Mouse (Mus musculus) macrophage (primary cell): ENCODE measurements around the gene Cd9. TPM values are rescaled to one million over a fixed set of nuclear protein-coding genes. Genes with fewer than 3 reads are reported as not detected.
A peak's percentile ranks its signal among the peaks of the same experiment; 100 is the strongest.

Source experiments
- H3K27ac ChIP-seq: fragments of 350-480 bp; formaldehyde crosslinking; 2 replicates; pipeline ENCODE4 v1.9.0; 2021
- H3K36me3 ChIP-seq: fragments of 350-480 bp; formaldehyde crosslinking; 2 replicates; pipeline ENCODE4 v1.9.0; 2021; ENCODE audit errors: inconsistent target
- H3K4me3 ChIP-seq: fragments of 350-480 bp; formaldehyde crosslinking; 2 replicates; pipeline ENCODE4 v1.9.0; 2021; ENCODE audit errors: inconsistent target
- H3K79me2 ChIP-seq: fragments of 350-480 bp; formaldehyde crosslinking; 2 replicates; pipeline ENCODE4 v1.9.0; 2021; ENCODE audit errors: inconsistent target
- WGBS: methylation state at CpG from one replicate; pipeline ENCODE4 v1.1.7; 2026; ENCODE audit warnings: inconsistent platforms; ENCODE audit not compliant: missing documents; 5-methylcytosine and 5-hydroxymethylcytosine counted together
- polyA plus RNA-seq: library from polyadenylated mRNA; stranded (reverse); fragments of 250-400 nt; gene quantifications from 3 replicates; pipeline ENCODE4 v1.2.4, GENCODE M21; 2018; ENCODE audit warnings: inconsistent platforms
- total RNA-seq, 78 experiments: library from RNA; depleted of rRNA; stranded (reverse); fragments of 250-400 nt; gene quantifications; 1 replicate in 9 of 78; 2 replicates in 24 of 78; 3 replicates in 43 of 78; 4 replicates in 2 of 78; pipeline ENCODE4 v1.2.4; 2018; ENCODE audit warnings: inconsistent platforms in 56 of 78

Cd9 gene
- total RNA-seq (2018; cell fraction: chromatin; rRNA removed): 10 to 100 TPM in 13 of 26 experiments, 1 to 10 TPM in 12, under 1 TPM in 1; 0.96 to 52.6 (median 9.9) TPM
- 100 to 1,000 TPM in 13 of 26 experiments, 10 to 100 TPM in 13; 11.8 to 220 (median 99.5) TPM for total RNA-seq (2018; cell fraction: cytosol; rRNA removed)
- 100 to 1,000 TPM in 8 of 26 experiments, 10 to 100 TPM in 15, 1 to 10 TPM in 3; 8.1 to 185 (median 27.5) TPM for total RNA-seq (2018; cell fraction: nucleus; rRNA removed)
- polyA plus RNA-seq: 296 to 414 TPM (median 359 TPM) in 3 replicates

DNA sequence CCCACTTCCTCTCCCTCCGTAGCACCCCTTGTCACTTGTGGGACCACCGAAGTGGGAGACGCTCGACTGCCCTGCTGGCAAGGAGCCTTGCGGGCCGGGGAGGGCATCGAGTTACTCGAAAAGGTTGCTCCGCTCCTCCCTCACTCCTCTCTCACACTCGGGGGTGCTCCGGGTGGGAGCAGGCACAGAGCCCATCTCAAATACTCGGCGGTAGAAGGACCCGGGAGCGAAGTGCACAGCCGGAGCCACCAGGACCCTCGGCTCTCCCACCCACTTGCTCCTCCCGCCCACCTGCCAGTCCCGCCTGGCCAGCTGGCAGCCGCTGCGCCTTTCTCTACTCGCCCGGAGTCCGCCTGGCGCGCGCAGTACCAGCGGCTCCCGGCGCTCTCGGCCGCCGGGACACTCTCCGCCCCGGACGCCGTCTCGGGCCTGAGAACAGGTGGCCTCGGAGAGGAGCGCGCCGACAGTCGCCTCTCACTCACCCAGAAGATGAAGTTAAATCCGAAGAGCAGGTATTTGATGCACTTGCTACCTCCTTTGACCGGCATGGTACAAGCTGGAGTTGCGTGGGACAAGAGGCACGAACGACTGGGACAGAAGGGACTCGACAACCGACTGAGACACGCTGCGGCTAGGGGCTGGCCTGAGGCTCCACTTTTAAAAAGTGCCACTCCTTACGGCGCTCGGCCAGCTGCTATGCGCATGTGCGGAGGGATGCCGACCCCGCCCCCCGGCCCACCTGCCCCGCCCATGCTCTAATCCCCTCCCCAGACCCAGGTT lies at the start of gene Cd9:
Gene Cd9 (minus strand): TSS at position 700 of the 780 bp plus-strand sequence.
- H3K4me3 ChIP-seq: peak within 1 kb of the TSS; percentile 73
- H3K79me2 ChIP-seq: peaks cover 48% of the 10 kb centered on the region
- H3K36me3 ChIP-seq: no peaks in the 10 kb centered on the region
- peak within 1 kb of the TSS; percentile 51 for H3K27ac ChIP-seq
- 2% methylated on average over 61 of the region's 61 CpGs for WGBS

DNA sequence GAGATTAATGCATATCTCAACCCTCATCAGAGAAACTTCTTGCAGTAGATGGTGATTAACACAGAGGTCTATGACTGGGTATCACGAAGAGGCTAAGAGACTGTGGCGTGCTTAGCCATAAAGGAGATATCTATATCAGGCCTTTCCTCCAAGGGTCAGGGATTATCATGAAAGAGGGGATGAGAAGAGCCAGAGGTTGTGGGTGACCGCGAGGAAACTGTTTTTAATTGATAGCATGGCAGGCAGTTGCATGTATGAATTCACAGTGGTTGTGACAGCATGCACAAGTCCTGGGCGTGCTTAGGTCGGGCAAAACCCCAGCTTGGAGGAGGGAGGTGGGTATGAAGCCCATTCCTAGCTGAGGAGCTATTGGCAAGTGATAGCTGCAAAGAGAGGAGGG lies 46.7 kb upstream of the Cd9 start:
- WGBS: over 99% methylated on average over 6 of the region's 6 CpGs

DNA sequence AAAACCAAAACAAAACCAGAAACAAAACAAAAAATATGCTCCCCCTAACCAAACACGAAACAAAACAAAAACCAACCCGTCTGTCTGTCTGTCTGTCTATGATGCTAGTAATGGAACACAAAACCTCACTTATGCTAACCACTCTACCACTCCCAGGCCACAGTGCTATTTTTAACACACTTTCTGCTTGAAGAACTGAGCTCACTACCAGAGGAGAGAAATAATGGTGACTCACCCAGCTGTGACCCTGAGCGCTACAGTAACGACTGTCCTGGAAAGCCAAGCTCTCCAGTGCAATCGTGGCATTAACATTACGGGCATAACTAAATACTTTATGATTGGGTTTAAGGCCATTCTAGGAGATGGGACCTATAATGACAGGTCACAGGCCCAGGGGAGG lies 46.2 kb upstream of the Cd9 start:
- H3K79me2 ChIP-seq: peaks cover 18% of the 10 kb centered on the region
- no peak overlapping the region for H3K4me3 ChIP-seq
- peak overlapping the region; percentile 91 for H3K27ac ChIP-seq
- WGBS: 36% methylated on average over 6 of the region's 6 CpGs
- no peaks in the 10 kb centered on the region for H3K36me3 ChIP-seq

More for the DNA sequence above, 46.7 kb upstream of the Cd9 start:
- peak overlapping the region; percentile 91 for H3K27ac ChIP-seq
- H3K36me3 ChIP-seq: no peaks in the 10 kb centered on the region
- H3K79me2 ChIP-seq: peaks cover 13% of the 10 kb centered on the region
- H3K4me3 ChIP-seq: no peak overlapping the region

DNA sequence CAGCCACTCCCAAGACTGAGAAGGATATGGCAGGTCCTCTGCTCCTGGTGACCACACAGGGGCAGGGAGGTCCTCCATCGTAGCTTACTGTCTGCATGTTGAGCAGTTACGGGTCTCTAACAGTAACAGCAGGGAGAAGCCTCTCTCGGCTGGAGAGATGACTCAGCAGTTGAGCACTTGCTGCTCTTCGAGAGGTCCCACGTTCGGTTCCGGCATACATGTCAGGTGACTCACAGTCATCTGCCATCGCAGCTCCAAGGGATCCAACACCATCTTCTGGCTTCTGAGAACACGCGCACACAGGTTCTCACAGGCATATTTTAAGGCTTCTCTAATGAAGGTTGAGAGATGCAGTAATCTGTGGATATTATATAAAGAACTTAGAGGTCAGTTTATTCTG lies 45.6 kb upstream of the Cd9 start:
- no peak overlapping the region for H3K4me3 ChIP-seq
- peak overlapping the region; percentile 91 for H3K27ac ChIP-seq
- peaks cover 24% of the 10 kb centered on the region for H3K79me2 ChIP-seq
- 24% methylated on average over 10 of the region's 10 CpGs for WGBS
- H3K36me3 ChIP-seq: no peaks in the 10 kb centered on the region

DNA sequence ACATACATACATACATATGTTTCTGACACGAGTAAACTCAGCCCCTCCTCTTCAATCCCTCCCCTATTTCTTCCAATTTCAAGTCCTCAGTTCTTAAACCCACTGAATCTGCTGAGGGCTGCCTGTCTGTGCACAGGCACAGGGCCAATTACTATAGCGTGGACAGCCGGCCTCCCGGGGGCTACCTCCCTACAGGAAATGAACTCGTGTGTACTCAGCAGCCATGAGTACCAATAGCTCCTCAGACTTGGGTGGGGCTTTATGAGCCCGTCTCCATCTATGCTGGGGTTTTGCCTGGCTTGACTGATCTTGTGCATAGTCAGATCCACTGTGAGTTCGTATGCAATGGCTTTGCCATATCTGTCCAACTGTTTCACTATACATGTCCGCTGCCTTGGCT lies 44.8 kb upstream of the Cd9 start:
- Histone ChIP-seq H3K79me2 (peaks cover 32% of the 10 kb centered on the region), H3K36me3 (no peaks in the 10 kb centered on the region), H3K27ac (peak overlapping the region; percentile 91), H3K4me3 (no peak overlapping the region)
- 43% methylated on average over 8 of the region's 8 CpGs for WGBS

DNA sequence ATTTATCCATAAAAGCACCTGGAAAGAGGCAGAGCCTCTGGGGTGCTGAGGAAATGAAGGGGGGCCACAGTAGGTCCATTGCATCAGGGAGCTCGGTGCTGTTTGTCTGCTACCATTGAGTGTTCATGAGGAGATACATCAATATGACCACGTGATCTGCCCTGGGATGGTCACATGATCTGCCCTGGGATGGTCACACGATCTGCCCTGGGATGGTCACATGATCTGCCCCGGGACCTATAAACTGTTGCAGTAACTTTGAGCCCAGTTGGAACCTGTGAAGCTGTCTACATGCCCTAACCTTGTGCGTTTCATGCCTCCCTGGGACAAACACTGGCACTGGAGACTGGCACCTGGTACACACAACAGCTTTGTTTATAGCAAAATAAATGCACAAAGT lies 43.9 kb upstream of the Cd9 start:
- Histone ChIP-seq H3K4me3 (no peak overlapping the region), H3K27ac (peak overlapping the region; percentile 91), H3K36me3 (no peaks in the 10 kb centered on the region), H3K79me2 (peaks cover 41% of the 10 kb centered on the region)
- WGBS: 85% methylated on average over 5 of the region's 5 CpGs

DNA sequence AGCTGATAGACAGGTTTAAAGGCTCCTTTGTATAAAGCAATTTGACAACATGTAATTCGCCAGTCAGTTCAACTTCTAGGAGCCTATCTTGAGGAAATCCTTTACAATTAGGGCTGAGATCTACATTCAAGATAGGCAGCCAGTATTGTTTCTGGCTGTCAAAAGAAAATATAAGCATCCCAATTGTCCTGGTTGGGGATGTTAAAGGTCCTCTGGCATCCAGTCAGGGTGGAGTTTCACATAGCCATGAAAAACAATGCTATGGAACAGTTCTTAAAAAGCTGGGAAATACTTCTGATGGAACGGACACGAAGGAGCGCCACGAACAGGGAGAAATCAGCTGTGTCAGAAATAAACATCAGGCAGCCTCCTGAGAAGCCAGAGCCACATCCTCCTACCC lies 40.4 kb upstream of the Cd9 start:
- H3K27ac ChIP-seq: no peak overlapping the region
- 94% methylated on average over 5 of the region's 5 CpGs for WGBS
- H3K4me3 ChIP-seq: no peak overlapping the region
- H3K36me3 ChIP-seq: no peaks in the 10 kb centered on the region
- peaks cover 52% of the 10 kb centered on the region for H3K79me2 ChIP-seq

DNA sequence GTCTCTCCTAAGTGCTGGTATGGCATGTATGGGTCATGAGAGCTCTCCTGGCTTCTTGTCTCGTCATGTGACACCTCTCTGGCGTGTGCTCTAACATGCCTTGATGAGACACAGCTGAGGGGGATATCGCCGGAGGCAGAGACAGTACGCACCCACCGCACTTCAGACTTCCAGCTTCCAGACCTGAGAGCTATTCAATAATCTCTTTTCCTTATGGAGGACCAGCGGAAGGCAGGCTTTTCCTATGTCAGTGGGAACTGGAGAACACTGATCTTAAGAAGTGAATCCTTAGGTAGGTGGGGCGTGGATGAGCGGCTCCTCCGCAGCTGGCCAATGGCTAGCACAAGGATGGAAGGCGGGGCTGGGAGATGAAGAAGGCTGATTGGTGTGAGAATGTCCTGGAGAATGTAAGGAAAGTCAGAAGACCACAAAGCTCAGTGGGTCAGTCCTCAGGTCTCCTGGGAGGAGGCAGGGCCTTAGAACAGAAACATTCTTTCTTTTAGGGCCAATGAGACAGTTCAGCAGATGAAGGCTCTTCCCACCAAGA lies 38.6 kb upstream of the Cd9 start:
- Histone ChIP-seq H3K27ac (peak overlapping the region; percentile 82), H3K36me3 (no peaks in the 10 kb centered on the region), H3K4me3 (peak overlapping the region; percentile 33), H3K79me2 (peaks cover 52% of the 10 kb centered on the region)
- 95% methylated on average over 11 of the region's 11 CpGs for WGBS

DNA sequence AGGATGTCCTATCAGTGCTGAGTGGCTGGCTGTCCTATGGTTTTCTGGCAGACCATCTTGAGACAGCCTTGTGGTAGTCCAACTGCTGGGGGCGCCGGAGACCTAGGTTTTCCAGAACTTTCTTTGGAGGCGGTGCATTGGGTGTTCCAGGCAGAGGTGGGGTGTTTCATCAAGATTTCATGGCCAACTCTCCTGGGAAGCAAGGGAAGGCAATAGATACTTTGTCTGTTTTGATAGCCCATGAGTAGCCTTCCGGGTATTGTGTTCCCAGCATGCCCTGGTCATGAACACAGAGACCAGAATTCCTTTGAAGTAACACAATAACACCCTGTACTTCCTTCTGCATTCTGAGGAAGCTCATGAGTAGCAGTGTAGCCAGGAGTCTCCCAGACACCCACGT lies 34.9 kb upstream of the Cd9 start:
- peaks cover 21% of the 10 kb centered on the region for H3K79me2 ChIP-seq
- H3K27ac ChIP-seq: no peak overlapping the region
- H3K4me3 ChIP-seq: no peak overlapping the region
- H3K36me3 ChIP-seq: no peaks in the 10 kb centered on the region
- 82% methylated on average over 5 of the region's 5 CpGs for WGBS

DNA sequence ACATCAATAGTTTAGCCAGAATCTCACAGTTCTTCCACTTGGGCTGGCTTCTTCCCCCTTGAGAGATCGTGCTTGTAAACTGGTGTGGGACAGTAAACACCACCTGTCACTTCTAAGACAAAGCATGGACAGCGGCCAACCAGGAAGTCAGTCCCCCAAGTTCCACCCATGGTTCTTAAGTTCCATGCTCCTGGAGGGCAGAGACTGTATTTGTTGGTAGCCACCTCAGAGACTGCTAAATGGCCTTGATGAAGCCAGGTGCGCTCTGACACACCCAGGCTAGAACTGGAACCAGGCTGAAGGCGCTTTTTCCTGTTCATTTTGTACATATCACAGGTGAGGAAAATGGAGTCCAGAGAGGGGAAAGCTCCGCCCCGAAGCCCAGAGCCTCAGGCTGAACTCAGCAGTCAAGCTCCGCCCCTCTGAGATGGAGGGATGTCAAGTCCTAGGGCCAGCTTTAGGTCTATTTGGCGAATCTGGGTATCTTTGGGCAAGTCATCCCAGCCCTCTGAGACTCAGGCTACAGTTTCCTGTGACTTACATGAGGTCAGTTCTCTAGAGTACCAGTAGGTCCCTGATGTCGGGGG lies 34.1 kb upstream of the Cd9 start:
- H3K27ac ChIP-seq: no peak overlapping the region
- no peak overlapping the region for H3K4me3 ChIP-seq
- 90% methylated on average over 9 of the region's 9 CpGs for WGBS
- peaks cover 13% of the 10 kb centered on the region for H3K79me2 ChIP-seq
- H3K36me3 ChIP-seq: no peaks in the 10 kb centered on the region

DNA sequence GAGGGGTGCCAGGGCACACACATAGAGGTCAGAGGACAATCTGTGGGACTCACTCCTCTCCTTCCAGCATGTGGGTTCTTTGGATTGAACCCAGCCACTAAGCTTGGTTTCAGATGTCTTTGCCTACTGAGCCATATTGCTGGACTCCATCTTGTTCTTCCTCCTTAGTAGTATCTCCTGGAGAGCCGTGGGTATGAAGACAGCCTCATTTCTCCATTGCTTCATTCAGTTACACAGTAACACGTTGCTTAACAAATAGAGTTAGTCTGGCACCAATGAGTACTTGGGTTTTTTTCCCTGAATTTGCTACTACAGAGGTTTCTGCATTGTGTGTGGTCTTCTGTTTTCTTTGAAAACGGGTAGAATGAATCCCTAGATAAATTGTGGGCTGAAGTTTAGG lies 31.5 kb upstream of the Cd9 start:
- 44% methylated on average over 3 of the region's 3 CpGs for WGBS
- no peak overlapping the region for H3K27ac ChIP-seq
- no peak overlapping the region for H3K4me3 ChIP-seq
- H3K79me2 ChIP-seq: no peaks in the 10 kb centered on the region
- H3K36me3 ChIP-seq: no peaks in the 10 kb centered on the region

DNA sequence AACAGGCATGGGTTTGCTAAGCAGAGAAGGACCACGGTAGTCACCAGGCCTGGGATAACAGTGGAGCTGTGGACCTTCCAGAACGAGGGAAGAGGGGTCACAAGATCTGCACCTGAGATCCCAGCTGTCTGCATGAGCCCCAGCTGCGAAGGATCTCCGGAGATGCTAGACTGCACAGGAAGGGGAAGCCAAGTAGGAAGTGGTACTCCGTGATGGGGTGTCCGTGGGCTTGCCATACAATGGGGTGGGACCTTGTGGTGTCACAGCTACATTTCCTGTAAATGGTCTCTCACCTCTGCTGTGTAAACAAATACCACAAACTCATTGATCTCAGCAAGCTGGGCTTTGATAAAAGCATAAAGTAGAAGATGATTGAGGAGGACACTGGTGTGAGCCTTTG lies 29.4 kb upstream of the Cd9 start:
- H3K79me2 ChIP-seq: no peaks in the 10 kb centered on the region
- no peak overlapping the region for H3K4me3 ChIP-seq
- no peaks in the 10 kb centered on the region for H3K36me3 ChIP-seq
- 36% methylated on average over 6 of the region's 6 CpGs for WGBS
- H3K27ac ChIP-seq: no peak overlapping the region

DNA sequence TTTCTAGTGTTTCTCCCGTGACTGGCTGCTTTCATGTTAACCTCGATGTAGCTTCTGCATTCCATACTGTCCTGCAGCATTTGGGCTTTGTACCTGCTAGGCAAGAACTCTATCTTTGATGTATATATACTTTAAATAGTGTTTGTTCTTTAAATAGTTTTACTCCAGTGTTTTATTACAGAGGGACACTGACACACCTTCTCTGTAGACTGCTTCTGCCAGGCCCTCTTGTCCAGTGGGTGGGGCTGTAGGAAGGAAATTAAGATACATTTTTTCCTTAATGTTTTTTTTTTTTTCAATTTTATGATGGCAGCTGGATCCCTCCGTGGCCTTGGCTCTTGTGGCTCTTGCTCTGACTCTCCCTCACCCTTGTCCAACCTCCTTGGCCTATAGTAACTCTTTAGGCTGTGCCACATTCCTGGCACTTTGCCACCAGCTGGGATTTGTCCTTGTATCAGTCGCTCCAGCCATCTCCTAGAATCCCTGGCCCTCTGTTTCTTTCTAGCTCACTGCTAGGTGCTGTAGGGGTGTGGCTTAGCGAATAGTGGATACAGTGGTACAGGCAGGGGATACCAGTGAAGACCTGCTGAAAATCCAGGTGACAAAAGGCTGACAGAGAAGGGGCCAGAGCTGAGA lies 27.1 kb upstream of the Cd9 start:
- Histone ChIP-seq H3K4me3 (no peak overlapping the region), H3K27ac (no peak overlapping the region), H3K36me3 (no peaks in the 10 kb centered on the region), H3K79me2 (no peaks in the 10 kb centered on the region)
- WGBS: 87% methylated on average over 4 of the region's 5 CpGs

DNA sequence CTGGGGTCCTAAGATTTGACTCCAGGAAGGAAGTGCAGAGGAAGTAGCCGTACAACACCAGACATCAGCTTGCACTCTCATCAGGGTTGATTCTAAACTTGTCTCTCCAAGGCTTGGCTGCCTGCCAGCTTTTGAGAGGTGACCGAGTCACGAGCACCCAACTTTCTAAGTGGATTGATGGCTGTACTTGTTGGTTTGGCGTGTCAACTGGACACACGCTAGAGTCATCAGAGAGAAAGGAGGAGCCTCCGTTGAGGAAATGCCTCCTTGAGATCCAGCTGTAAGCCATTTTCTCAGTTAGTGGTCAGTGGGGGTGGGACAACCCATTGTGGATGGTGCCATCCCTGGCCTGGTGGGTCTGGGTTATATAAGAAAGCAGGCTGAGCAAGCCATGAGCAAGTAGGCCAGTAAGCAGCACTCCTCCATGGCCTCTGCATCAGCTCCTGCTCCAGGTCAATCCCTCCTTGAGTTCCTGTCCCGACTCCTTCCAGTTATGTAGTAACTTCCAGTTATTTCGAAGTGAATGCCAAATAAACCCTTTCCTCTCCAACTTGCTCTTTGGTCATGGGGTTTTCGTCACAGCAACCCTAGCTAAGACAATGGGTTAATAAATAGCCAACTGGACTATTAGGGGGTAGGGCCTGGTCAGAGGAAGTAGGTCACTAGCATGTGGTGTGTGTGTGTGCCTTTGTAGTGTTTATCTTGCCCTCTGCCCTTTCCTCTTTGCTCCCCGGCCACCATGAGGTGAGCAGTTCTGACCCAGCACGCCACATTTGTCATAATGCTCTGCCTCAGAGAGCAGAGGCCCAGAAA lies 21.1 kb upstream of the Cd9 start:
- WGBS: 82% methylated on average over 11 of the region's 11 CpGs
- Histone ChIP-seq H3K4me3 (no peak overlapping the region), H3K36me3 (no peaks in the 10 kb centered on the region), H3K79me2 (no peaks in the 10 kb centered on the region), H3K27ac (no peak overlapping the region)
